Mouse (Mus musculus) spleen, postnatal 10 days (tissue): ENCODE measurements around the gene Metrn.

Source experiments
- DNase-seq, 2 experiments: peaks; one replicate each; pipeline ENCODE4 v3.0.0; 2021 to 2022; ENCODE audit warnings: low spot score in 2 of 2

Metrn gene

DNA sequence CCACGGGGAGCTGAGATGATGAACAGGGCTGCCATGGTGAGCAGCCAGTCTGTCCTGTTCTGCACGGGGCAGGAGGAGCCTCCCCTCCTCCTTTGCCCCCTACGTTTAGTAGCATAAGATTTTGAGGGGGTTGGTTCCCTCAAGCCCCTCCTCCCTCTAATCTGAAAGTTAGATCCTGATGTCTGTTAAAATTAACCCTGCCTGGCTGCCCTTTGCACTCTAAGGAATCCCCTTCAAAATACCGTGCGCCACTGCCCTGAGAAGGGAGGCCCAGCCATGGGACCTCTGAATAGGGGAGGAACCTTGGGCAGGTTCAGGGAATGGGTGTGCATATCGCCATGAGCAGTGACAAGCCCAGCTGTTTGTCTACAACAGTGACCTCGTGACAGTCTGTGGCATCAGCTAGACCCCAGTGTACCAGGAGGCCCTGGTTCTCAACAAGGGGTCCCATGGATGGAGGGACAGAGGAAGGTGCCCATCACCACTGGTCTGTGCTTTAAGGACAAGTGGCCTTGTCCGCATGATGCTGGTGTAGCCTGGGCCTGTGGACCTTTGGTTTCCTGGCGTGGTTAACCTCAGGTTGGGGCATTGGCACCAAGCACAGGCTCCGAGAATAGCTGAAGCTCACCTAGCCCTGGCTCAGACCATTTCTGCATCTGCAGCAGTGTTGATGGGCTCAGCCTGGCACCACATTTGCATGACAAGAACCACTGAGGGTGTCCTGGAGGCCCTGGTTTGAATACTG, 21.4 kb downstream of the Metrn start:
- DNase-seq = no peak

DNA sequence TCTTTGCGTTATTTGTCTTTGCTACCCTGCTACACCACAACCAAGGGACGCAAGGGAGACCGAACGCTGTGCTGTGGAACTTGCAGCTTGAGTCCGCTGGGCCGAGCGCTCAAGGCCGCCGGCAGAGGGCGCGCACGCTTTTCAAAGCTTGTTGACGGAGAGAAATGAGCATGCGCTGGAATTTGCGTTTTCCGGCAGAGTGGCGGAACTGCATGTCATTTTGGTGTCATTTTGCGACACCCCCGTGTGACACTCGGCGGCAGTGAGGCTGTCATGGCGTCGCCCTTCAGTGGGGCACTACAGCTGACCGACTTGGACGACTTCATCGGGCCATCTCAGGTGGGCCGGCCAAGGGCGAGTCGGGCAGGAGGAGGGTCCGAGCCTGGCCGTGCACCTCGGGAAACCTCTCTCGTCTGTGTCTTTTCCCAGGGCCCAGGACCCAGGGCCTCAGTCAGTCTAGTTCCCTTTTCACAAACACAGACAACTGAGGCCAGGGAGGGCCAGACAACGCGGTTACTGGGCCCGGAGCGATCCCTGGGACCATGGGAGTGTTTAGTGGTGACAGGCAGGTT, 23.3 kb downstream of the Metrn start, which contains the start of gene Narfl:
Gene Narfl, plus strand, starts transcription at position 228 of the 572 bp plus-strand sequence.
- peak; percentile 98 for DNase-seq

GRCm38 (mm10) chr17:25769331-25769730, 27.6 kb downstream of the Metrn start:
- DNase-seq = no peak

- no peak for DNase-seq
Measured at GRCm38 (mm10) chr17:25765886-25766285, 31.1 kb downstream of the Metrn start.

GRCm38 (mm10) chr17:25762591-25762990, 34.3 kb downstream of the Metrn start:
- no peak for DNase-seq

DNA sequence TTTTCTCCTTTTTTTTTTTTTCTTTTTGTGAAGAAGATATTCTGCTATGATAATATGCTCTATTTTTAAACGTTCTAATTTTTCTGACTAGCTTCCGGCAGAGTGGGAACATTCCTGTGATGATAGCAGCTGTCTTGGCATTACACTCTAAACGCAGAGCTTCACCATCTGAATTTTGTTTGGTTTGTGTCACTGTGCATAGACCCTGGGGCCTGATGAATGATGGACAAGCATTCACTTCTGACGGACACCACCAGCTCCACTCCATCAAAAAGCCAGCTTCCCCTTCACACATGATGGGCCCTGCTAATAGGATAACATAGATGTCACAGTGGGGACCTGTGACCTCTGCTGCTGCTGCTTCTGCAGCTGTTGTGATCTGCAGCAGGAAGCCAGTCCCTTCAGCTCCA, 35.4 kb downstream of the Metrn start:
- no peak for DNase-seq

- no peak for DNase-seq
Measured at GRCm38 (mm10) chr17:25760148-25760547, 36.8 kb downstream of the Metrn start.

- DNase-seq = no peak
Measured at GRCm38 (mm10) chr17:25757691-25758090, 39.2 kb downstream of the Metrn start.

- no peak for DNase-seq
Measured at GRCm38 (mm10) chr17:25756378-25757242, 40.3 kb downstream of the Metrn start.

DNA sequence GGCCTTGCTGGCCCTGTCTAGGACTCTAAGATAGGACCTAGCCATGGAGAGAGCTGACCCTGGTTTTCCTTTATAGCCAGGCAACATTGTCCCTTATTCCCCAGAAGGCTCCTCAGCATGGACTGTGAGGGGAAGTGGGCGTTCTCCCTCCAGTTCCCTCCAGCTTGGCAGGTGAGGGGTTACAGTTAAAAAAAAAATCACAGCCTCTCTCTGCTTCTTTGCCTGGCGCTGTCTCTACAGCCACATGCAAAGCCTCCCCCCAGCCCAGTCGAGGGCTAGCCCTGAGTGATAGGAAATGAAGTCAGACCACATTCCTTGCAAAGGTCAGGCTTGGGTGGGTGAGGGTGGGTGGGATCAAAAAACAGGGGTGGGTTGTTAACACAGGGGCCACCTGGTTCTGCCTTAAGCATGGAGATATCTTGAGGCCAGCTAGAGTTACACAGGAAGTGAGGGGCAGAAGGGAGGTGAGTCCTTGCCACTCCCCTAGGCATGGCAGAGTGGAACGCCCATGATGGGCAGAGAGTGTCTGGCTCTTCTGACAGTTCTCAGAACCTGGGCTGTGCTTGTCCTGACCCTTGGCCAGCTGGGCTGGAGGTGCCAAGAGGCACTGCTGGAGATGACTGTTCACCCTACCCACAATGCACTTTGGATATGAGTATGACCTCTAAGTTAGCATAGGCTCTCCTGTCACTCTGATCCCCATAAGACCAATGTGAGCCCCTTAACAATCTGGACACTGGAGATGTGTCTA, 41.1 kb downstream of the Metrn start:
- no peak for DNase-seq

DNA sequence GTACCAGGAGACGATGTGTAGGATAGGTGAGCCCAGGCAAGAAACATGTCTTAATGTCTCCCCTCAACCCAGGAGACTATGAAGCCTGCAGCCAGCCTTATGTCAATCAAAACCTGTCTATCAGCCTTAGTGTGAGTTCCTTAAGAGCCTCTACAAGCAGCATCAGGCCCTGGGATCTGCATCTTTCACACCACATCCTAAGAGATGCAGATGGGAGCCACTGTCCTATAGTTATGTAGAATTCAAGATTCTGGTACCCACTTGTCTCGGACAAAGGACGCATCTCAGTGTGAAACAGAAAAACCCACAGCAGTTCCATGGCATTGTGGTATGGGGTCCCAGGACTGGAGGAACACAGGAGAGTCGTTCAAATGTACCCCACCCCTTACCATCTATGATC, 41.9 kb downstream of the Metrn start:
- DNase-seq = no peak

DNA sequence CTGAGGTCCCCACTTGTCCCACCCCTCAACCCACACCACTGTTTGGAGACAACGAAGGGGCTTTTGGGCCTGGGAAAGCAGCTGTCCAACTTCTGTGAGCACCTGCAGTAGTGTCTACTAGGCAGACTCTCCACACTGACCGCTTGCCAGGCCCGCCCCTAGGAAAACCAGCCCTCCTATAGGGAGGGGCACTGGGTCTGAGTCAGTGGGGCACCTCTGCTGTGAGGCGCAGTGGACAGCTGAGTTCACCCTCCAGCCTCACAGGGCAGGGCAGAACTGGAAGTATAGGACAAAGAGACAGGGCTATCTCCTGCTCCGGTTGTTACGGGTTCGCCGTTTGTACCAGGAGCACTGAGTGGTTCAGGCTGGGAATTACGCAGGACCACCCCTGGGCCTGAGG, 42.7 kb downstream of the Metrn start, which contains the start of gene Msln:
Gene Msln, minus strand, starts transcription at position 138 of the 400 bp plus-strand sequence.
- DNase-seq = no peak

- DNase-seq = peak in 1 of 2 experiments; percentile 32
Measured at GRCm38 (mm10) chr17:25751446-25751845, 45.5 kb downstream of the Metrn start.

- DNase-seq = no peak
Measured at GRCm38 (mm10) chr17:25749314-25749713, 47.6 kb downstream of the Metrn start.

DNA sequence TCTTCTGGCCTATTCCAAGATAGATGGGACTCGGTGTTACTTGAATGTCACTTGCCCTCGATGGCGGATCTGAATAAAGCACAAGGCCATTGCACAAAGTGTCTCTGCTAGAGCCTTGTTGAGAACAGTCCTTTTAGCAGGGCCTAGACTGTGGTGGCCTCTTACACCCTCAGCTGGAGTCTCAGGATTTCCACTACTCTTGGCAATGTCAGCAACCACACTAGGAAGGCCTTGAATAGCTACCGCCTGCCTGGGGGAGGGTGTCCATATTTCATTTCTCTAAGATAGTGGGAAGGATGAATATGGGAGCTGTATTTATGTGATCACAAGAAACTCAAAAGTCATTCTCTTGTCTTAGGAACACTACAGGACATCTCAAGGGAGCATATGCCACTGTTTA, 48.7 kb downstream of the Metrn start:
- DNase-seq = no peak

DNA sequence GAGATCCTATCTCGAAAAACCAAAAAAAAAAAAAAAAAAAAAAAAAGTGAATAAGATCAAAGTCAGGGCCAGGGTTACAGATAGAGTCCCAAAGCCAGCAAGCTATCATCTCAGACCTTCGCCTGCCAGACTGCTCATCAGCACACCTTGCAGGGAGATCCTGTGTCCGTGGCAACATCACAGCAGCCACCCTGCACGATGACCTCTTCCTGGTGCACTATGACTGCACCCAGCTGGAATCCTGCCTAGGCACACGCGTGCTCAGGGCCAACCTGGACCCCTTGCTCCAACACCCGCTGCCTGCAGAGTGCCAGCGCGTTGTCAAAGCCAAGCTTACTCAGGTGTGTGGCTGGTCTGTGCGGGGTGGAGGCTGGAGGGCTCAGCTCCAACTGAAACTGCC, 52.6 kb downstream of the Metrn start:
- no peak for DNase-seq

GRCm38 (mm10) chr17:25743831-25744230, 53.1 kb downstream of the Metrn start:
- no peak for DNase-seq
